In genomic region chr1:171184314-171184713, GRCm38 (mm10) we compare ENCODE assay signal across 9 mouse cellular contexts. TPM values are rescaled to one million over a fixed set of nuclear protein-coding genes. Genes with fewer than 3 reads are reported as not detected.
A peak's percentile ranks its signal among the peaks of the same experiment; 100 is the strongest.
DNase-seq lines count a peak whose midpoint lies in the region; ATAC-seq and TF ChIP-seq lines count a peak whose summit lies in the region.
"Had no signal": no experiment of that assay in that cellular context is flagged by ENCODE, and none has a peak within 500 bp of the region (broad histone marks: within the 10 kb centered on the region; RNA-seq: fewer than 3 reads in every experiment).

No protein-coding gene starts in this region.

- H3K4me1 ChIP-seq in forebrain, postnatal 0 days (ENCODE audit: insufficient read depth): no peaks in the 10 kb centered on the region
- H3K4me1 ChIP-seq in forebrain, embryonic 11.5 days (replicated peaks; ENCODE audit: control insufficient read depth, insufficient read depth, low read length): peaks cover 4% of the 10 kb centered on the region; the same call in 1 of the 2 replicates
- peaks cover 8 to 15% of the 10 kb centered on the region in 2 experiments for H3K4me1 ChIP-seq in CH12.LX (ENCODE audit: control insufficient read depth in 1 of 2, insufficient read depth in 2 of 2)
- peaks cover 55% of the 10 kb centered on the region for H3K4me1 ChIP-seq in heart, postnatal 0 days (ENCODE audit: control insufficient read depth, insufficient read depth)

- peak; percentile 27 for TF ChIP-seq RAD21 in CH12.LX (IDR thresholded peaks at IDR 0.05; ENCODE audit: low read depth, low read length)

- in situ Hi-C loops in CH12.LX (cut with MboI; ENCODE audit: low pct_ligation_motif_present, low pct_unique_long_range_greater_than_20kb, low sequenced_read_pairs): no loop called here

- TF ChIP-seq EP300 in CH12.LX (IDR thresholded peaks at IDR 0.05; ENCODE audit: low read length): peak; percentile 71
- TF ChIP-seq EP300 in heart, postnatal 0 days (IDR thresholded peaks at IDR 0.05; ENCODE audit: low read depth): no peak

- H3K27me3 ChIP-seq in forebrain, postnatal 0 days (ENCODE audit: insufficient read depth, low read length): no peaks in the 10 kb centered on the region
- no peaks in the 10 kb centered on the region for H3K27me3 ChIP-seq in forebrain, embryonic 11.5 days (ENCODE audit: control insufficient read depth, insufficient read depth, low read length)
- no peaks in the 10 kb centered on the region for H3K27me3 ChIP-seq in CH12.LX (replicated peaks)
- H3K27me3 ChIP-seq in heart, postnatal 0 days (ENCODE audit: control insufficient read depth, insufficient read depth, low read length): no peaks in the 10 kb centered on the region
- H3K27me3 ChIP-seq: hindbrain, embryonic 15.5 days had no signal

- dilution Hi-C loops in CH12.LX (cut with MboI; ENCODE audit: extremely low pct_ligation_motif_present, extremely low pct_unique_long_range_greater_than_20kb, low sequenced_read_pairs): no loop called here

- WGBS in forebrain, postnatal 0 days: 92% methylated on average over 7 of the region's 7 CpGs
- 91% methylated on average over 7 of the region's 7 CpGs for WGBS in forebrain, embryonic 11.5 days
- 35% methylated on average over 7 of the region's 7 CpGs for WGBS in heart, postnatal 0 days

- no peak overlapping the region for H3K27ac ChIP-seq in forebrain, postnatal 0 days (ENCODE audit: low read depth, low read length)
- no peak overlapping the region for H3K27ac ChIP-seq in forebrain, embryonic 11.5 days (ENCODE audit: low read depth, low read length)
- no peak overlapping the region for H3K27ac ChIP-seq in CH12.LX (ENCODE audit: insufficient read depth, low read depth)
- H3K27ac ChIP-seq in heart, postnatal 0 days (ENCODE audit: low read depth): peak overlapping the region; percentile 83
- H3K27ac ChIP-seq: hindbrain, embryonic 15.5 days had no signal

- no peak for ATAC-seq in forebrain, postnatal 0 days
- no peak for ATAC-seq in forebrain, embryonic 11.5 days (replicated peaks; ENCODE audit: low FRiP score)
- ATAC-seq in heart, postnatal 0 days (ENCODE audit: insufficient read depth, low read depth): no peak

- H3K9ac ChIP-seq in forebrain, postnatal 0 days: no peak overlapping the region
- H3K9ac ChIP-seq in forebrain, embryonic 11.5 days (ENCODE audit: low read length): no peak overlapping the region
- H3K9ac ChIP-seq in CH12.LX (ENCODE audit: insufficient read depth, low read depth): no peak overlapping the region
- H3K9ac ChIP-seq in heart, postnatal 0 days (replicated peaks; ENCODE audit: low read depth, low read length): no peak overlapping the region
- H3K9ac ChIP-seq: hindbrain, embryonic 15.5 days had no signal

- H3K79me2 ChIP-seq in CH12.LX (replicated peaks; ENCODE audit: control insufficient read depth, extremely low read depth, insufficient read depth, poor library complexity, severe bottlenecking): no peaks in the 10 kb centered on the region

- H3K36me3 ChIP-seq in forebrain, postnatal 0 days (ENCODE audit: insufficient read depth): no peaks in the 10 kb centered on the region
- no peaks in the 10 kb centered on the region for H3K36me3 ChIP-seq in forebrain, embryonic 11.5 days (ENCODE audit: control insufficient read depth, insufficient read depth, low read length)
- no peaks in the 10 kb centered on the region for H3K36me3 ChIP-seq in CH12.LX (replicated peaks in 1 of 2; ENCODE audit: control insufficient read depth in 1 of 2, insufficient read depth in 1 of 2, low read length in 1 of 2)
- H3K36me3 ChIP-seq in heart, postnatal 0 days (replicated peaks; ENCODE audit: control insufficient read depth, insufficient read depth, low read length): no peaks in the 10 kb centered on the region
- H3K36me3 ChIP-seq: hindbrain, embryonic 15.5 days had no signal

- DNase-seq in forebrain, postnatal 0 days: no peak
- no peak for DNase-seq in forebrain, embryonic 11.5 days (ENCODE audit: low spot score)
- peak; percentile 73 for DNase-seq in CH12.LX (ENCODE audit: extremely low read depth)
- no peak for DNase-seq in heart, postnatal 0 days (ENCODE audit: low spot score)
- peak; percentile 83 for DNase-seq in lung, postnatal 25 days (ENCODE audit: low spot score)
- DNase-seq in cerebellum, adult 9-11 months: no peak
- DNase-seq in gastrocnemius, postnatal 25 days: no peak
- DNase-seq in left cerebral cortex, postnatal 4 days: no peak

- H3K4me2 ChIP-seq in forebrain, postnatal 0 days (ENCODE audit: low read depth): no peak overlapping the region
- H3K4me2 ChIP-seq in forebrain, embryonic 11.5 days (ENCODE audit: low read depth, low read length, severe bottlenecking): no peak overlapping the region
- H3K4me2 ChIP-seq in CH12.LX (ENCODE audit: insufficient read depth, low read depth, poor library complexity, severe bottlenecking): peak overlapping the region; percentile 47
- H3K4me2 ChIP-seq in heart, postnatal 0 days (ENCODE audit: low read depth, low read length): no peak overlapping the region; the same call in 1 of the 2 replicates
- H3K4me2 ChIP-seq: hindbrain, embryonic 15.5 days had no signal

- peak; percentile 10; the same call in 1 of the 2 replicates for TF ChIP-seq CTCF in forebrain, postnatal 0 days (IDR thresholded peaks at IDR 0.05; ENCODE audit: low read depth)
- peak; percentile 36 to 61 for TF ChIP-seq CTCF in CH12.LX (conservative IDR thresholded peaks at IDR 0.05 in 1 of 2, IDR thresholded peaks at IDR 0.05 in 1 of 2; ENCODE audit: low read depth in 2 of 2, low read length in 2 of 2)
- TF ChIP-seq CTCF in heart, postnatal 0 days (IDR thresholded peaks at IDR 0.05; ENCODE audit: low read depth): 0 out of 2 replicates have a peak, but pooled peaks have one; percentile 19

- H3K4me3 ChIP-seq in forebrain, postnatal 0 days (ENCODE audit: low read depth, low read length): no peak overlapping the region
- no peak overlapping the region for H3K4me3 ChIP-seq in forebrain, embryonic 11.5 days (ENCODE audit: low read depth, low read length)
- H3K4me3 ChIP-seq in CH12.LX (replicated peaks in 1 of 3; ENCODE audit: low read depth in 2 of 3, low read length in 2 of 3, poor library complexity in 1 of 3): no peak overlapping the region
- no peak overlapping the region for H3K4me3 ChIP-seq in heart, postnatal 0 days (ENCODE audit: low read depth, low read length)
- H3K4me3 ChIP-seq: hindbrain, embryonic 15.5 days had no signal

- intact Hi-C loops in left cerebral cortex, postnatal 4 days (cut with DNase I): no loop called here

- no peak for TF ChIP-seq POLR2A in CH12.LX (IDR thresholded peaks at IDR 0.05; ENCODE audit: low read depth, low read length)

- H3K9me3 ChIP-seq in forebrain, postnatal 0 days (ENCODE audit: low read length): no peaks in the 10 kb centered on the region
- no peaks in the 10 kb centered on the region for H3K9me3 ChIP-seq in forebrain, embryonic 11.5 days (ENCODE audit: control insufficient read depth, low read length)
- H3K9me3 ChIP-seq in CH12.LX (replicated peaks; ENCODE audit: low read length): no peaks in the 10 kb centered on the region
- H3K9me3 ChIP-seq in heart, postnatal 0 days (replicated peaks; ENCODE audit: control insufficient read depth, low read length): no peaks in the 10 kb centered on the region
- H3K9me3 ChIP-seq: hindbrain, embryonic 15.5 days had no signal

RNA-seq across cellular contexts. Expression of gene Pcp4l1, which starts 11.8 kb away (rescaled TPM):
- total RNA-seq in forebrain, postnatal 0 days (2014; rRNA removed): 12.3 and 16.2 TPM in 2 replicates
- polyA plus RNA-seq in forebrain, postnatal 0 days (2015; fragmentation: Nextera tagmentation; extraction: Ambion mirVana): 31.4 and 33.4 TPM in 2 replicates
- 7.3 and 8.2 TPM in 2 replicates for polyA plus RNA-seq in forebrain, embryonic 11.5 days (2014; fragmentation: Nextera tagmentation; extraction: Ambion mirVana)
- not detected in 2 replicates for total RNA-seq in CH12.LX (2012; rRNA removed)
- not detected in 2 replicates for total RNA-seq in CH12.LX (2014; rRNA removed)
- polyA plus RNA-seq in CH12.LX (2012; ENCODE audit: insufficient read length, low read depth): not detected in 2 replicates
- total RNA-seq in heart, postnatal 0 days (2014; rRNA removed; ENCODE audit: low replicate concordance): 40.2 and 48.7 TPM in 2 replicates
- 161 and 164 TPM in 2 replicates for polyA plus RNA-seq in heart, postnatal 0 days (2015; fragmentation: Nextera tagmentation; extraction: Ambion mirVana)
- total RNA-seq in gastrocnemius, postnatal 25 days (2021): 10 to 100 TPM; 15.0 to 48.8 TPM
- 10 to 100 TPM in 1 of 2 experiments, 1 to 10 TPM in 1; 9.0 to 11.3 TPM for total RNA-seq in left cerebral cortex, postnatal 4 days (2021)

RNA-seq across cellular contexts. Expression of gene Nr1i3, which starts 29.5 kb away (rescaled TPM):
- total RNA-seq in forebrain, postnatal 0 days (2014; rRNA removed): not detected in 2 replicates
- polyA plus RNA-seq in forebrain, postnatal 0 days (2015; fragmentation: Nextera tagmentation; extraction: Ambion mirVana): 0.16 and 0.19 TPM in 2 replicates
- polyA plus RNA-seq in forebrain, embryonic 11.5 days (2014; fragmentation: Nextera tagmentation; extraction: Ambion mirVana): 0.17 and 0.23 TPM in 2 replicates
- total RNA-seq in CH12.LX (2012; rRNA removed) (1.2 and 1.6 TPM in 2 replicates), CH12.LX (2014; rRNA removed) (not detected in 2 replicates)
- 0.10 and 0.23 TPM in 2 replicates for polyA plus RNA-seq in CH12.LX (2012; ENCODE audit: insufficient read length, low read depth)
- total RNA-seq in heart, postnatal 0 days (2014; rRNA removed; ENCODE audit: low replicate concordance): not detected in 2 replicates
- 0.27 and 0.30 TPM in 2 replicates for polyA plus RNA-seq in heart, postnatal 0 days (2015; fragmentation: Nextera tagmentation; extraction: Ambion mirVana)
- total RNA-seq in gastrocnemius, postnatal 25 days (2021): not detected
- total RNA-seq in left cerebral cortex, postnatal 4 days (2021): not detected

RNA-seq across cellular contexts. Expression of gene Mpz, which starts 33.8 kb away (rescaled TPM):
- total RNA-seq in forebrain, postnatal 0 days (2014; rRNA removed): 0.38 TPM in 1 of 2 replicates, not detected in the other
- 0.30 and 0.67 TPM in 2 replicates for polyA plus RNA-seq in forebrain, postnatal 0 days (2015; fragmentation: Nextera tagmentation; extraction: Ambion mirVana)
- polyA plus RNA-seq in forebrain, embryonic 11.5 days (2014; fragmentation: Nextera tagmentation; extraction: Ambion mirVana): 0.13 TPM in 1 of 2 replicates, not detected in the other
- total RNA-seq in CH12.LX (2012; rRNA removed) (0.04 and 0.21 TPM in 2 replicates), CH12.LX (2014; rRNA removed) (not detected in 2 replicates)
- polyA plus RNA-seq in CH12.LX (2012; ENCODE audit: insufficient read length, low read depth): 0.26 and 0.49 TPM in 2 replicates
- 1.6 and 2.0 TPM in 2 replicates for total RNA-seq in heart, postnatal 0 days (2014; rRNA removed; ENCODE audit: low replicate concordance)
- 0.05 and 0.49 TPM in 2 replicates for polyA plus RNA-seq in heart, postnatal 0 days (2015; fragmentation: Nextera tagmentation; extraction: Ambion mirVana)
- 100 to 1,000 TPM in 1 of 2 experiments, 10 to 100 TPM in 1; 99.1 to 120 TPM for total RNA-seq in gastrocnemius, postnatal 25 days (2021)
- total RNA-seq in left cerebral cortex, postnatal 4 days (2021): not detected

RNA-seq across cellular contexts. Expression of gene Sdhc, which starts 33.9 kb away (rescaled TPM):
- total RNA-seq in forebrain, postnatal 0 days (2014; rRNA removed): 195 and 197 TPM in 2 replicates
- 285 and 302 TPM in 2 replicates for polyA plus RNA-seq in forebrain, postnatal 0 days (2015; fragmentation: Nextera tagmentation; extraction: Ambion mirVana)
- polyA plus RNA-seq in forebrain, embryonic 11.5 days (2014; fragmentation: Nextera tagmentation; extraction: Ambion mirVana): 272 and 277 TPM in 2 replicates
- total RNA-seq in CH12.LX (2012; rRNA removed) (79.4 and 87.5 TPM in 2 replicates), CH12.LX (2014; rRNA removed) (178 and 205 TPM in 2 replicates)
- polyA plus RNA-seq in CH12.LX (2012; ENCODE audit: insufficient read length, low read depth): 120 and 153 TPM in 2 replicates
- 875 and 891 TPM in 2 replicates for total RNA-seq in heart, postnatal 0 days (2014; rRNA removed; ENCODE audit: low replicate concordance)
- 754 and 772 TPM in 2 replicates for polyA plus RNA-seq in heart, postnatal 0 days (2015; fragmentation: Nextera tagmentation; extraction: Ambion mirVana)
- 100 to 1,000 TPM; 692 to 785 TPM for total RNA-seq in gastrocnemius, postnatal 25 days (2021)
- 100 to 1,000 TPM; 200 to 212 TPM for total RNA-seq in left cerebral cortex, postnatal 4 days (2021)

RNA-seq across cellular contexts. Expression of gene Tomm40l, which starts 38.0 kb away (rescaled TPM):
- 46.5 and 62.7 TPM in 2 replicates for total RNA-seq in forebrain, postnatal 0 days (2014; rRNA removed)
- polyA plus RNA-seq in forebrain, postnatal 0 days (2015; fragmentation: Nextera tagmentation; extraction: Ambion mirVana): 39.8 and 41.7 TPM in 2 replicates
- 31.6 and 39.2 TPM in 2 replicates for polyA plus RNA-seq in forebrain, embryonic 11.5 days (2014; fragmentation: Nextera tagmentation; extraction: Ambion mirVana)
- 37.1 and 37.6 TPM in 2 replicates for total RNA-seq in CH12.LX (2012; rRNA removed)
- 34.4 and 36.0 TPM in 2 replicates for total RNA-seq in CH12.LX (2014; rRNA removed)
- polyA plus RNA-seq in CH12.LX (2012; ENCODE audit: insufficient read length, low read depth): 24.7 and 32.8 TPM in 2 replicates
- 82.0 and 97.7 TPM in 2 replicates for total RNA-seq in heart, postnatal 0 days (2014; rRNA removed; ENCODE audit: low replicate concordance)
- polyA plus RNA-seq in heart, postnatal 0 days (2015; fragmentation: Nextera tagmentation; extraction: Ambion mirVana): 56.0 and 64.6 TPM in 2 replicates
- total RNA-seq in gastrocnemius, postnatal 25 days (2021): 10 to 100 TPM; 52.0 to 52.5 TPM
- 10 to 100 TPM; 50.7 to 56.9 TPM for total RNA-seq in left cerebral cortex, postnatal 4 days (2021)

Comparison
In these comparisons a context has a peak if more than half of its experiments do, and no peak if none do; other contexts are left out.
1. DNase-seq: peak in CH12.LX (single experiment) and lung, postnatal 25 days (single experiment); none in forebrain, postnatal 0 days (single experiment), forebrain, embryonic 11.5 days (single experiment), heart, postnatal 0 days (single experiment), cerebellum, adult 9-11 months (single experiment), gastrocnemius, postnatal 25 days (single experiment) and left cerebral cortex, postnatal 4 days (single experiment).
2. RNA of gene Pcp4l1, which starts 11.8 kb away (total RNA-seq): 15.0 to 48.8 TPM in gastrocnemius, postnatal 25 days, 40.2 to 48.7 TPM in heart, postnatal 0 days, 12.3 to 16.2 TPM in forebrain, postnatal 0 days and 9.0 to 11.3 TPM in left cerebral cortex, postnatal 4 days; not detected in CH12.LX; every median in the first group is over 4 times any median in the second.
3. RNA of gene Mpz, which starts 33.8 kb away (total RNA-seq): 99.1 to 120 TPM in gastrocnemius, postnatal 25 days; 1.6 to 2.0 TPM in heart, postnatal 0 days, not detected in left cerebral cortex, postnatal 4 days, 0.38 TPM in forebrain, postnatal 0 days and 0.04 to 0.21 TPM in CH12.LX; every median in the first group is over 10 times any median in the second.
4. Peak in every context shown above with its lines, with median percentiles within 50 percentile points of each other: CTCF ChIP-seq.